Mouse (Mus musculus) midbrain, embryonic 13.5 days (tissue): ENCODE measurements around the gene Hdhd3. TPM values are rescaled to one million over a fixed set of nuclear protein-coding genes. Genes with fewer than 3 reads are reported as not detected.
A peak's percentile ranks its signal among the peaks of the same experiment; 100 is the strongest.

Experiments
- ATAC-seq: fragments of 200-750 bp; cut with Nextera tagmentation; 2 replicates; pipeline ENCODE4 v1.8.0; 2017; ENCODE audit warnings: mild to moderate bottlenecking, moderate TSS enrichment, moderate library complexity
- H3K27ac ChIP-seq: fragments of 300-500 bp; sonication (generic); 2 replicates; pipeline ENCODE4 v1.5.1; 2015; ENCODE audit warnings: inconsistent platforms, mild to moderate bottlenecking, moderate library complexity
- H3K27me3 ChIP-seq: fragments of 300-500 bp; sonication (generic); 2 replicates; pipeline ENCODE4 v1.6.1; 2015; ENCODE audit warnings: mild to moderate bottlenecking, inconsistent platforms
- H3K36me3 ChIP-seq: fragments of 300-500 bp; sonication (generic); 2 replicates; pipeline ENCODE4 v1.6.1; 2015; ENCODE audit warnings: mild to moderate bottlenecking, inconsistent platforms
- H3K4me1 ChIP-seq: fragments of 300-500 bp; sonication (generic); replicated peaks from 2 replicates; pipeline ENCODE4 v1.6.1; 2015; ENCODE audit warnings: inconsistent platforms
- H3K4me2 ChIP-seq: fragments of 300-500 bp; sonication (generic); replicated peaks from 2 replicates; pipeline ENCODE4 v1.6.1; 2015; ENCODE audit warnings: moderate library complexity, mild to moderate bottlenecking, inconsistent platforms
- H3K4me3 ChIP-seq: fragments of 300-500 bp; sonication (generic); replicated peaks from 2 replicates; pipeline ENCODE4 v1.5.1; 2015; ENCODE audit warnings: mild to moderate bottlenecking, inconsistent platforms
- H3K9ac ChIP-seq: fragments of 300-500 bp; sonication (generic); replicated peaks from 2 replicates; pipeline ENCODE4 v1.6.1; 2015; ENCODE audit warnings: mild to moderate bottlenecking, inconsistent platforms
- H3K9me3 ChIP-seq: fragments of 300-500 bp; sonication (generic); 2 replicates; pipeline ENCODE4 v1.6.1; 2016; ENCODE audit warnings: mild to moderate bottlenecking, inconsistent platforms
- WGBS: fragments of 180-500 bp; shearing (Covaris S2); methylation state at CpG from one replicate; pipeline ENCODE4 v1.1.7; 2015; 5-methylcytosine and 5-hydroxymethylcytosine counted together
- polyA plus RNA-seq: library from polyadenylated mRNA; unstranded; fragments of >200 nt; fragmentation: Nextera tagmentation; extraction: Ambion mirVana; gene quantifications from 2 replicates; pipeline ENCODE4 v1.2.1, GENCODE M21; 2015

Hdhd3 gene
- polyA plus RNA-seq = 13.2 and 14.3 TPM in 2 replicates

DNA sequence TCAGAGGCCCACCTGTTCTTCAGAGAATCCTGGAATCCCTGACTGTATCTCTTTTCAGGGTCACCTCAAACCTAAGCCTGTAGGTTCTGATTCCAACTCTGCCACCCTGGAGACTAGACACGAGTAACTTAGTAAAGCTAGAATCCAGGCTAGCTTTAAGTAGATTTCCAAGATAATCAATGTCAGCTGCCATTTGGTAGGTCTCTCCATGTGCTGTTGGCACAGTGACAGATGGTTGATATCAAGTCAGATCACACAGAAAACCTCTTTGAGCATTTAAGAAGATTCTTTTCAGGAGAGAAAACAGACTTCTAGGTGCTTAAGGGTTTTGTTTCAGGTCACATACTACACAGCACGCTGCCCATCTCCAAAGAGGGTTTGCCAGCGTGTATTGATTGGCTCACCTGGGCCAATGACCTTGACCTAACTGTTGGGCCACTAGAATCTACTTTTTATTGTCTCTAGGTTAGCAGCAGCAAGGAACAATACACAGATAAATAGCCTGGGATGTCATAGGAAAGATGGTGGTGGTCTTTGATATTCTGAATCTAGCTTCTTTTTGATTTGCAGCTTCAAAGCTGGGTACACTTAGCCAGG, at the start of gene Hdhd3:
Hdhd3 (minus strand) TSS at position 94 of the 597 bp plus-strand sequence.
- ATAC-seq = no peak
- no peaks in the 10 kb centered on the region for H3K9me3 ChIP-seq
- no peaks in the 10 kb centered on the region for H3K27me3 ChIP-seq
- peaks cover 25% of the 10 kb centered on the region for H3K36me3 ChIP-seq
- H3K9ac ChIP-seq = peak within 1 kb of the TSS; percentile 87
- WGBS = 77% methylated on average over 3 of the region's 3 CpGs
- peak within 1 kb of the TSS; percentile 53; the same call in 1 of the 2 replicates for H3K27ac ChIP-seq
- peaks cover 12% of the 10 kb centered on the region for H3K4me1 ChIP-seq
- H3K4me2 ChIP-seq = peak within 1 kb of the TSS; percentile 71
- H3K4me3 ChIP-seq = peak within 1 kb of the TSS; percentile 85

DNA sequence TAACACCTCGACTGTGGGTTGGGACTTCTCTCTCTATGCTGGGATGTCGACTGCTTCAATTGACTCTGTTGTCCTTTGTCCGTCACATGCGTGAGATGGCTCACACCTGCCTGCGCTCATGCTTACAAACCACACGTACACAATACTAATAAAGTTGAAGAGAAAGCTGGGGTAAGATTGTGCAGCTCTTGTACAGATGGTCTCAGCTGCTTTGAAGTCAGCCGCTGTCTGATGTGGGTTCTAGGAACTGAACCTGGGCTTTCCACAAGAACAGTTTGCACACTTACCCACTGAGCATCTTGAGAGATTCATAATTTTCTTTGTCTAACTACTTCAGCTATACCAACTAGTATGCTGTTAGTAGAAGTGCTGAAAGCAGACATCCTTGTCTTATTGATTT, 48.7 kb upstream of the Hdhd3 start:
- ATAC-seq = no peak
- WGBS = 84% methylated on average over 7 of the region's 7 CpGs

GRCm38 (mm10) chr4:62544801-62545200, 41.5 kb upstream of the Hdhd3 start:
- ATAC-seq = no peak
- Histone ChIP-seq H3K9me3 (no peaks in the 10 kb centered on the region), H3K36me3 (no peaks in the 10 kb centered on the region), H3K4me3 (no peak overlapping the region), H3K27ac (no peak overlapping the region), H3K27me3 (no peaks in the 10 kb centered on the region), H3K9ac (no peak overlapping the region), H3K4me2 (no peak overlapping the region), H3K4me1 (no peaks in the 10 kb centered on the region)

More for the DNA sequence above, 48.7 kb upstream of the Hdhd3 start:
- H3K9ac ChIP-seq = no peak overlapping the region
- H3K9me3 ChIP-seq = no peaks in the 10 kb centered on the region
- no peak overlapping the region for H3K27ac ChIP-seq
- no peaks in the 10 kb centered on the region for H3K36me3 ChIP-seq
- no peak overlapping the region for H3K4me2 ChIP-seq
- H3K4me1 ChIP-seq = no peaks in the 10 kb centered on the region
- H3K4me3 ChIP-seq = no peak overlapping the region
- no peaks in the 10 kb centered on the region for H3K27me3 ChIP-seq

DNA sequence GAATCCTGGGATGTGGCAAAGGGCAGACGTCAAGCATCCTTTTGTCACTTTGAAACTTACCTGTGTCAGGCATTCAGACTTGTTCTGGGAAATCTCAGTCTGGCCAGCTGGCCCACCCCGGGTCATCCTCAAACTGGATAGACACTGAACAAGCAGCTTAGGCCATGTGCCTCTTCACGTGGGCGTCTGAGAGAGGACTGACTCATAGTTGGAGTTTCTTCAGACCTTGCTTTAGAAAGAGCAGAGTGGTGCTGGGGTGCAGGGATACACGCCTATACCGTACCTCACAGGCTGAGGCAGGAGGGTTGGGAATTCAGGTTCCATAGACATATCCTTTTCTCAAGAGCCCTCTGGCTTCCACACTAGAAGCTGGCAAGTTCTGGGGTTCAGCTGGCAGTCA, 40.5 kb upstream of the Hdhd3 start:
- no peaks in the 10 kb centered on the region for H3K4me1 ChIP-seq
- H3K27me3 ChIP-seq = no peaks in the 10 kb centered on the region
- H3K36me3 ChIP-seq = no peaks in the 10 kb centered on the region
- H3K9me3 ChIP-seq = no peaks in the 10 kb centered on the region
- H3K4me3 ChIP-seq = no peak overlapping the region
- WGBS = 87% methylated on average over 6 of the region's 6 CpGs
- no peak overlapping the region for H3K27ac ChIP-seq
- H3K4me2 ChIP-seq = no peak overlapping the region
- ATAC-seq = no peak
- H3K9ac ChIP-seq = no peak overlapping the region

DNA sequence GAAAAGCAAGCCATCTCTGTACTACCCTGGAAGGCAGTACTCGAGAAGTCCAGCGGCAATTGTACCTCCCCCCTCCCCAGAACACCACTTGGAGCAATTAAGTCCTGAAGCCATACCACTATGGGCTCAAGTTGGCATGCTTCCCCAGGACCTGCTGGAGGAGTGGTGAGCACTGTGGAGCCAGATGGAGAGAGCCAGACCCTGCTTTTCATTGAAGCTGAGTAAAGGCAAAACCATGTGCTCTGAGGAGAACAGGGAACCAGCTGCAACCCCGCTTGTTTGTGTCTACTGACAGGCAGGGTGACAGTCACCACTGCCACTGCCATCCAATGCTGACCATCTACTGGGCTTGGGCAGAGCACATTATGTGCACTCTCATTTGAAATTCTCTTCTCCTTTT, 38.5 kb upstream of the Hdhd3 start:
- Histone ChIP-seq H3K9ac (no peak overlapping the region), H3K4me2 (no peak overlapping the region), H3K36me3 (no peaks in the 10 kb centered on the region), H3K4me3 (no peak overlapping the region), H3K9me3 (no peaks in the 10 kb centered on the region), H3K27ac (no peak overlapping the region), H3K4me1 (no peaks in the 10 kb centered on the region), H3K27me3 (no peaks in the 10 kb centered on the region)
- ATAC-seq = no peak
- 72% methylated on average over 3 of the region's 3 CpGs for WGBS

- no peak overlapping the region for H3K4me2 ChIP-seq
- H3K9ac ChIP-seq = no peak overlapping the region
- ATAC-seq = no peak
- H3K4me3 ChIP-seq = no peak overlapping the region
- 78% methylated on average over 6 of the region's 6 CpGs for WGBS
- H3K27me3 ChIP-seq = no peaks in the 10 kb centered on the region
- no peak overlapping the region for H3K27ac ChIP-seq
- no peaks in the 10 kb centered on the region for H3K9me3 ChIP-seq
- H3K4me1 ChIP-seq = no peaks in the 10 kb centered on the region
- H3K36me3 ChIP-seq = no peaks in the 10 kb centered on the region
These were observed 30.5 kb upstream of the Hdhd3 start for GRCm38 (mm10) chr4:62533729-62534128.

DNA sequence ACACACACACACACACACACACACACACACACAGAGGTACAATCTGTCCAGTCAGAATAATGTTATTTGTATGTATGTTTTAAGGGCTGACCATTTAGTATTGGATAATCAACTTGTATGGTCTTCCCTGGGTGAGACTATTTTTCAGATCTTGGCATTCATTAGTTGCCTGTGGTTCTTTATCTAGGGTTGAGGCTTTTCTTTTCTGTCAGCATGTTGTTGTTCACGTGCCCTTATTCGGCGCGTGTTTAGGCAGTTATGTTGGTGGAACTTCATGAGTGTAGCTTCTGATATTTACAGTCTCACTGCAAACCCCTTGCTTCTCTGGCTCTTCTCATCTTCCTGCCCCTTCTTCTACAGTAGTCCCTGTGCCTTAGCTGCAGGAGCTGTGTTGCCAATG, 24.4 kb upstream of the Hdhd3 start:
- no peak overlapping the region for H3K27ac ChIP-seq
- no peak for ATAC-seq
- H3K9ac ChIP-seq = no peak overlapping the region
- 84% methylated on average over 4 of the region's 4 CpGs for WGBS
- H3K36me3 ChIP-seq = peaks cover 5% of the 10 kb centered on the region
- H3K4me3 ChIP-seq = no peak overlapping the region
- no peaks in the 10 kb centered on the region for H3K27me3 ChIP-seq
- no peaks in the 10 kb centered on the region for H3K9me3 ChIP-seq
- no peak overlapping the region for H3K4me2 ChIP-seq
- H3K4me1 ChIP-seq = peaks cover 12% of the 10 kb centered on the region

DNA sequence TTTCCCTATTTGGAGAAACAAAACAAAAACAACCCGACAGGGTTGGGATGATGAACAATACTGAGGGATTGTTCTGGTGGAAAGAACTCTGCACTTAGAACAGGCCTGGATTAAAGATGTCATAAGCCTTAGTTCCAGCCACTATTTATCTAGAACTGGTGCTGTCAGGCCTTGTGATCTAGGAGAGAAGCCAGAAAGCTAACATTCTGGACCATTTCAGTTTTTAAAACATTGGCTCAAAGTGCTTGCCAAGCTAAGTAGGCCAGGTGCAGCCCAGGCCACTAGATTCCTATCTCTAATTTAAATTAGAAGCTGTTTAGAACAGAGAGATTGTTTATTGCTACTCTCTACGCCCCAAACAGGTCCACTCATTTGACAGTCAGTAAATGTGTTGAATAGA, 23.0 kb upstream of the Hdhd3 start:
- Histone ChIP-seq H3K27me3 (no peaks in the 10 kb centered on the region), H3K9me3 (no peaks in the 10 kb centered on the region), H3K27ac (no peak overlapping the region), H3K4me2 (no peak overlapping the region), H3K9ac (no peak overlapping the region), H3K36me3 (peaks cover 8% of the 10 kb centered on the region), H3K4me3 (no peak overlapping the region), H3K4me1 (peaks cover 12% of the 10 kb centered on the region)
- ATAC-seq = no peak
- 62% methylated on average over 2 of the region's 2 CpGs for WGBS

- H3K36me3 ChIP-seq = peaks cover 8% of the 10 kb centered on the region
- peaks cover 14% of the 10 kb centered on the region for H3K4me1 ChIP-seq
- peak overlapping the region; percentile 97 for H3K4me2 ChIP-seq
- H3K27me3 ChIP-seq = no peaks in the 10 kb centered on the region
- H3K9me3 ChIP-seq = no peaks in the 10 kb centered on the region
- no peak for ATAC-seq
- WGBS = under 1% methylated on average over 10 of the region's 10 CpGs
- H3K27ac ChIP-seq = no peak overlapping the region
- 0 out of 2 replicates have a peak overlapping the region, but pooled peaks have one; percentile 14 for H3K9ac ChIP-seq
- H3K4me3 ChIP-seq = peak overlapping the region; percentile 79
These were observed 22.2 kb upstream of the Hdhd3 start for GRCm38 (mm10) chr4:62525489-62525811.

DNA sequence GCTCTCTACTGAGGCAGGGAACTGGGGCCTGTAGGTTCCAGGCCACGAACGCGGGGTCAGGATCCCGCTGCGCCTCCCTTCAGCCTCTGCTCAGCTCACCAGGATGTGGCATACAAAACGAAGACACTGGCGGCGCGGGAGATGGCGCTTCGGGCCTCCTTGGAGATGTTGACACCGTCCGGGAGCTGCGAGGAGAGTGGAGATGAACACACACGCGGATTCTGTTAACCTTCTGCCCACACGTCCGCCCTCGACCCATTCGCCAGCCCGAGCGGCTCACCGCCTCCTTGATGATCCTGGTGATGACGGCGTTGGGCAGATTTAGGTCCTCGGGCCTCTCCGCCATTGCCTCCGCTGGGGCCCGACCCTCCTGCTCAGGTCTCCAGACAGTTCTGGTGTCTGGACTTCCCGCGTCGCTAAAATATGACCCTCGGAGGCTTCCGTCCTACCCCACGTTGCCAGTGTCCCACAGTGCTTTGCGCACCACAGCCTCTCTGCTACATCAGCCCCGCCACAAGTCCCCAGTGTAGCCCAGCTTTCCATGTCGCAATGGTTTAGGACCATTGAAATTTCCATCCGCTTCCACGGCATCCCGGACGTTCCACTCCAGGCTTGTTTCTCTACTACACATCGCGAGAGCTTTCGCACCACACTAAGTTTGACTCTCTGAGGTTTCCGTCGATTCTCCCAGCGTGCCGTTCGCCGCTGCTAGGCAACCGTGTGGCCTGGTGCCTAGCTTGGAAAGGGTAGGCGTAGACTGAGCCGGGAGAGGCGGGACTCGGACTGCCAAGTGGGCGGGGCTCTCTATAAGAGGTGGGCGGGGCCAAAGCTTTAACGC, 21.6 kb upstream of the Hdhd3 start, which contains the start of the genes Pole3 and 4933430I17Rik:
Pole3 (minus strand) TSS at position 418 of the 838 bp plus-strand sequence.
4933430I17Rik (plus strand) TSS at position 719 of the 838 bp plus-strand sequence.
- Histone ChIP-seq H3K36me3 (peaks cover 8% of the 10 kb centered on the region), H3K9ac (peak within 1 kb of the TSS; percentile 75), H3K27me3 (no peaks in the 10 kb centered on the region), H3K9me3 (no peaks in the 10 kb centered on the region), H3K4me1 (peaks cover 19% of the 10 kb centered on the region), H3K27ac (peak within 1 kb of the TSS; percentile 92), H3K4me3 (peak within 1 kb of the TSS; percentile 79), H3K4me2 (peak within 1 kb of the TSS; percentile 97)
- ATAC-seq = peak; percentile 99
- under 1% methylated on average over 59 of the region's 59 CpGs for WGBS

GRCm38 (mm10) chr4:62520892-62521400, 17.7 kb upstream of the Hdhd3 start:
- ATAC-seq = no peak
- peaks cover 8% of the 10 kb centered on the region for H3K36me3 ChIP-seq
- H3K4me1 ChIP-seq = peaks cover 31% of the 10 kb centered on the region
- no peaks in the 10 kb centered on the region for H3K27me3 ChIP-seq
- H3K4me3 ChIP-seq = no peak overlapping the region
- WGBS = 85% methylated on average over 2 of the region's 2 CpGs
- no peak overlapping the region for H3K4me2 ChIP-seq
- no peak overlapping the region for H3K27ac ChIP-seq
- H3K9ac ChIP-seq = no peak overlapping the region; the same call in 1 of the 2 replicates
- H3K9me3 ChIP-seq = no peaks in the 10 kb centered on the region

DNA sequence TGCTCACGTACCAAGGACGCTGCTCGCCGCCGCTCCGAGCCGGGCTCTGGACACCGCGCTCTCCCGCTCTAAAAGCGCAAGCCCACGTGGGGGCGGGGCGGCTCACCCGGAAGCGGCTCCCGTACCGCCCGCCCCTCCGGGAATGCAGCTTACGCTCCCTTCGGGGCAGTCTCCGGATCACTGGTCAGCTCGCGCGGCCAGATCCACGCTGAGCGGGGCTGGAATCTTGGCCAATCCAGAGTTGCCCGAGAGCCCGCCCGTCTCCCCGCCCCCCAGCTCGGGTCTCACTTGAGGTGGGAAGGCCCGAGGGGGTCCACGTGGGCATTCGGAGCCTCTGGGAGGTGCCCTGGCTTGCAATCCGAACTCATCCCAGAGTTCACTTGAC, 16.6 kb upstream of the Hdhd3 start, which contains the start of gene Alad:
Alad (minus strand) TSS at position 70 of the 385 bp plus-strand sequence.
- peaks cover 8% of the 10 kb centered on the region for H3K36me3 ChIP-seq
- H3K27me3 ChIP-seq = no peaks in the 10 kb centered on the region
- peak within 1 kb of the TSS; percentile 77 for H3K4me2 ChIP-seq
- H3K27ac ChIP-seq = peak within 1 kb of the TSS; percentile 79
- H3K4me3 ChIP-seq = peak within 1 kb of the TSS; percentile 71
- H3K9ac ChIP-seq = peak within 1 kb of the TSS; percentile 84
- WGBS = under 1% methylated on average over 37 of the region's 37 CpGs
- no peaks in the 10 kb centered on the region for H3K9me3 ChIP-seq
- peaks cover 31% of the 10 kb centered on the region for H3K4me1 ChIP-seq
- peak; percentile 89 for ATAC-seq
